Mouse (Mus musculus): Measurements from ENCODE around the gene Gpc5. TPM values are rescaled to one million over a fixed set of nuclear protein-coding genes. Genes with fewer than 3 reads are reported as not detected.

Gpc5 gene
- polyA plus RNA-seq, 1 experiment from 2014 or later, result 2.0 TPM

DNA sequence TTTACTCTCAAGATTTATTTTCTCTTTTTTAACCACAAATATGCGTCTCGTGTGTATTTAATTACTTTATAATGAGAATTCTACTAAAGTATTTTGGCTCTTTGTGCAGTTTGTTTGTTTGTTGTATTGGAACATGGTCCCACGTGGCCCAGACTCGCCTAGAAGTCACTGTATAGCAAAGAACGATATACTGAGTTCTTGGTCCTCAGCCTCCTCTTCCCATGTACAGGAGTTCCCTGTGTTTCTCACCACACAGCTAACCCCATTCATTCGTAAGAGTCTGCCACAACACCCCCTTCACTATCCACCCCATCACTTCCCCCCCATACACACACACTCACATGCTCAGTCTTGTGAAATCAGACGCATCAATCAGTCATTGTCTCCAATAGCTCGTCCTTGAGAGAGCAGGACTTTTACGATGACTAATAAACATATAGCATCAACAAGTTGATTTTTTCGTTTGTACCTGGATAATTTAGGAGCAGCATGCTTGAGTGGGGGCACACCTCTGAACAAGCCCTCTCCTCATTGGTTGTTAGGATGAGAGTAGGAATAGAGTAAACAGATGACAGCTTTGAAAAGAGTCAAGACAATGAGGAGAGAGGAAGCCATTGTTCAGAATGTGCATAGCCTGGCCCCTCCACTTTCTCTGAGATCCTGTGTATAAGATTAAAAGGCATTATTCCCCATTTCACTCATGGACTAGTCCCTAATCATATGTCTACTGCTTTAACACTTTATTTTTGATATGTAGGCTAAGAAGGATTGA, 740.0 kb downstream of the Gpc5 start:
- H3K27me3 ChIP-seq, result no peaks in the 10 kb centered on the region
- no peak overlapping the region for H3K27ac ChIP-seq
- 0 out of 2 replicates have a peak, but pooled peaks have one; percentile 32 for ATAC-seq (ENCODE audit: low FRiP score, low read depth)
- no peak overlapping the region for H3K9ac ChIP-seq
- H3K4me2 ChIP-seq (replicated peaks), result no peak overlapping the region
- H3K4me1 ChIP-seq, result no peaks in the 10 kb centered on the region
- H3K4me3 ChIP-seq, result no peak overlapping the region
- no peaks in the 10 kb centered on the region for H3K36me3 ChIP-seq
- 66% methylated on average over 10 of the region's 10 CpGs for WGBS
- no peaks in the 10 kb centered on the region for H3K9me3 ChIP-seq

DNA sequence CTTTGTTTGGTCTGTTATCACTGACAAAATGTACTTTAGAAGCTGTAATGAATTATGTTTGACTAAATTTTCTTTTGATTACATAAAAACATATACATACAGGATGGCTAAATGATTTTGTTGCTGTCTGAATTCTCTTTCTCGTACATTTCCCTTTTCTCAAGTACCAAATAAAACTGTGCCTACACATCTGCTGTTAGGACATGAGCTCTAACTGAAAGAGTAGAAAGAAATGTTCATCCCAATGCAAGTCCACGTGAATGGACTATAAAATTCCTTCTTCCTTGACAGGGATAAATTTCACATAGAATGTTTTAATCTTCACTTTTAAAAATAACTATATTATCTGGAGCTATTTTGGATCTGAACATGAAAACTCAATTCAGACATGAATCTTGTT, 751.8 kb downstream of the Gpc5 start:
- H3K36me3 ChIP-seq, result no peaks in the 10 kb centered on the region
- H3K27ac ChIP-seq, result no peak overlapping the region
- no peak overlapping the region for H3K4me2 ChIP-seq (replicated peaks)
- no peaks in the 10 kb centered on the region for H3K9me3 ChIP-seq
- H3K4me1 ChIP-seq, result no peaks in the 10 kb centered on the region
- no peak overlapping the region for H3K9ac ChIP-seq
- WGBS, result 72% methylated on average over 2 of the region's 2 CpGs
- H3K4me3 ChIP-seq, result no peak overlapping the region
- no peak for ATAC-seq (ENCODE audit: low FRiP score, low read depth)
- no peaks in the 10 kb centered on the region for H3K27me3 ChIP-seq

DNA sequence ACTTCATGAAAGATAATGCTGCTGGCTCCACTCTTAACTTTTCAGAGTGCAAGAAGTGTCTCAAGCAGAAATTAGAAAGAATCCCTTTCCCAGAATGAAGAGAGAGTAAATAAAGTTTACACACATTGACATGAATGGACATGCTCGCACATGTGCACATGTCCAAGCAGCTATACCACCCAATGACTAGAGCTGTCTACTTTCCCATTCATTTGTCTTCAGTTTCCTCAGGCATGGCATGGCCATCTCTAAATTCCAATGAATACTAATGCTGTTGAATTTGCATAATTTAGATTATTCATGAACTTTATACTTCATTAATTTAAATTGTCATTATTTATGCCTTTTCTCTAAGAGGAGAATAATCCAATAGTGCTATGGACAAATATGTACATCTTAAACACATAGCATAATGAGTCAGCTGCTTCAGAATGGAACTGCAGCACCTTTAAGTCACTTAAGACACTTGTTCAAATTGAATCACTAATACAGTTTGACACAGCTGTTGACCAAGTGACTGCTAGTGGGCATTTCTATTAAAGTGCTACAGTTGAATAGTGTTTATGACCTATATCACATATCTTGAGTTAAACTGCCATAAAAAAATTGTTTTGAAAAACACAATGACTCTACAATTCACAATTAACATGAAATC, 752.9 kb downstream of the Gpc5 start:
- Histone ChIP-seq H3K9me3 (no peaks in the 10 kb centered on the region), H3K4me3 (no peak overlapping the region), H3K27me3 (no peaks in the 10 kb centered on the region), H3K27ac (no peak overlapping the region), H3K9ac (no peak overlapping the region), H3K4me1 (no peaks in the 10 kb centered on the region), H3K4me2 (replicated peaks) (no peak overlapping the region), H3K36me3 (no peaks in the 10 kb centered on the region)
- 90% methylated on average over 1 of the region's 1 CpGs for WGBS
- no peak for ATAC-seq (ENCODE audit: low FRiP score, low read depth)

GRCm38 (mm10) chr14:115869127-115869526, 777.1 kb downstream of the Gpc5 start:
- no peak for ATAC-seq (ENCODE audit: low FRiP score, low read depth)
- Histone ChIP-seq H3K27ac (no peak overlapping the region), H3K9ac (no peak overlapping the region), H3K9me3 (no peaks in the 10 kb centered on the region), H3K4me1 (no peaks in the 10 kb centered on the region), H3K27me3 (no peaks in the 10 kb centered on the region), H3K4me2 (replicated peaks) (no peak overlapping the region), H3K4me3 (no peak overlapping the region), H3K36me3 (no peaks in the 10 kb centered on the region)
- 82% methylated on average over 3 of the region's 3 CpGs for WGBS

DNA sequence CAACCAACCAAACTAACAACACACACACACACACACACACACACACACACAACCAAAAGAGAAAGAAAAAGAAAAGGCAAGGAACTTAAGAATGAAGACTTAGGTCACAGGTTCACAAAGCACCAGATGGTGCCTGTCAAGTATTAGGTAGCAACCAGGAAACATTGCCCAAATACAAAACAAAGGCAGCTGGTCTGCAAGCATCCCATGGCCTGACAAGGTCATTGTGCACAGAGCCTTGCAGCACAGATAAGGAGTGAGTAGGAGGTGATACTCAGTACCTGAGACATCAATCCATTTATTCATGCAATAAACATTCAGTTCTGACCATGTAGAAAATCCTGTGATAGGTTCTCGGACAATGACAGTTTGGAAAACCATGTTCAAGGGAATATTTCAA, 884.0 kb downstream of the Gpc5 start:
- 87% methylated on average over 1 of the region's 1 CpGs for WGBS
- Histone ChIP-seq H3K4me1 (no peaks in the 10 kb centered on the region), H3K9ac (no peak overlapping the region), H3K4me3 (no peak overlapping the region), H3K36me3 (no peaks in the 10 kb centered on the region), H3K4me2 (replicated peaks) (no peak overlapping the region), H3K27me3 (no peaks in the 10 kb centered on the region), H3K9me3 (no peaks in the 10 kb centered on the region), H3K27ac (no peak overlapping the region)
- ATAC-seq (ENCODE audit: low FRiP score, low read depth), result no peak

DNA sequence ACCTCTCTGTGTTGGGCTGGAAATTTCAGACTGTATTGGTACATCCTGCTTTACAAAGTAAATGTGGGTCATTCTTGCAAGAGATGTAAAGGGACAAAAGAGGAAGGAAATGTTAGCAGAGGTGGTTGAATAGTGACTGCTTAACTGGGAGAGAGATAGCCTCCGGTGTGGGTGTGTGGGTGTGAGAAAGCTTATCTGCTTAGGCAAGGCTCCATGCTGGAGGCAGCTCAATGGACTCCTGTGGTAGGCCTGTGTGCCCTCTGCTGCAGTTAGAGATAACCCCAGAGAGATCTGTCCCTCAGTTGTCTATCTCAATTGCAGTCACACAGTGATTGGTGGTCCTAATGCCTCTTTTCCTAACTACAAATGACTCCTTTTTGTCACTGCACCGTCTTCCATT, 887.2 kb downstream of the Gpc5 start:
- Histone ChIP-seq H3K27ac (no peak overlapping the region), H3K27me3 (no peaks in the 10 kb centered on the region), H3K4me3 (no peak overlapping the region), H3K36me3 (no peaks in the 10 kb centered on the region), H3K9ac (no peak overlapping the region), H3K9me3 (no peaks in the 10 kb centered on the region), H3K4me1 (no peaks in the 10 kb centered on the region), H3K4me2 (replicated peaks) (no peak overlapping the region)
- 83% methylated on average over 2 of the region's 2 CpGs for WGBS
- ATAC-seq (ENCODE audit: low FRiP score, low read depth), result no peak

DNA sequence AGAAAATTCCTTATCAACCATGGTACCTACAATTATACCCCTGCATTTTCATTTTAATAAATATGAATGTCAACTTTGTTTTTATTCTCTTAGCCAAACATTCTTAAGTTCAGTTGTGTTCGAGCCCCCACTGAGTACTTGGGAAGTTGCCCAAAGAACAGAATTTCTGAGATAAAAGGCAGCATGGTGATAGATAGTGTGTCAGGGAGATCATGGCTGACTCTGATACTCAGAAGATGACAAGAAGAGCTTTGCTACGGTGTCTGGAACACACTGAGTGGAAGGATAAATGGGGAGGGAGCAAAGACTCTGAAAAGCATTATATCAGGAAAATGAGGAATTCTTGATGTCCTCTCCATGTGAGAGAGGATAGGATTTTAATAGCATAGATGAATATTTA, 898.7 kb downstream of the Gpc5 start:
- Histone ChIP-seq H3K9me3 (no peaks in the 10 kb centered on the region), H3K4me1 (peaks cover 5% of the 10 kb centered on the region; the same call in 1 of the 2 replicates), H3K4me2 (replicated peaks) (no peak overlapping the region), H3K9ac (no peak overlapping the region), H3K4me3 (no peak overlapping the region), H3K27me3 (no peaks in the 10 kb centered on the region), H3K27ac (no peak overlapping the region), H3K36me3 (no peaks in the 10 kb centered on the region)
- no peak for ATAC-seq (ENCODE audit: low FRiP score, low read depth)
- 63% methylated on average over 2 of the region's 2 CpGs for WGBS

DNA sequence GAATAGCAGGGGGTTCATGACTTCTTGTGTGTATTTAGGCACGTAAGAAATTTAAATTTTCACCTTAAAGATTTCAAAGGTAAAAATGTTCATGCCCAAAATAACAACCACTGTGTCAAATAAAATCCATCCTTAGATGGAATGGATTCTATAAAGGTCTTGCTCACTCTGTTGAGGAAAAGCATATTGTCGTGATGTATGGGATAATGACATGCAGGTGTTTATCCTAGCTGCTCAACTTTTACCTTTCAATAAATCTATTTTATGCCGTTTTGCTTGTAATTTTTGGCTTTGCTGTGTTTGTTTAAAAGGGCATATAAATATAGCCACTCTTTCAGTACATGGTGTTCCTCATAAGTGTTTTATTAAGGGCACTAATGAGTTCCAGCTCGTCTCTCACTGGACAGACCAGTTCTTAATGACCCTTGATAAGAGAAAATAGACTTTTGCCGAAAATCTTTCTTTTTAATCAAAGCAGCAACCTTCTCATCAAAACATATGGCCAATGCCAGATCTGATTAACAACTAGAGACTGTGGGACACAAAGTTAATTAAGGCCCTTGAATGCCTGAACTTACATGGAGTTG, 901.6 kb downstream of the Gpc5 start:
- ATAC-seq (ENCODE audit: low FRiP score, low read depth), result peak; percentile 57; the same call in 1 of the 2 replicates
- no peak overlapping the region for H3K4me2 ChIP-seq (replicated peaks)
- no peaks in the 10 kb centered on the region for H3K27me3 ChIP-seq
- no peak overlapping the region for H3K4me3 ChIP-seq
- no peak overlapping the region for H3K27ac ChIP-seq
- WGBS, result 10% methylated on average over 5 of the region's 5 CpGs
- no peaks in the 10 kb centered on the region for H3K36me3 ChIP-seq
- no peaks in the 10 kb centered on the region for H3K9me3 ChIP-seq
- no peak overlapping the region for H3K9ac ChIP-seq
- peaks cover 5% of the 10 kb centered on the region; the same call in 1 of the 2 replicates for H3K4me1 ChIP-seq

- WGBS, result 26% methylated on average over 4 of the region's 4 CpGs
Measured at GRCm38 (mm10) chr14:115998931-115999330, 906.9 kb downstream of the Gpc5 start.

DNA sequence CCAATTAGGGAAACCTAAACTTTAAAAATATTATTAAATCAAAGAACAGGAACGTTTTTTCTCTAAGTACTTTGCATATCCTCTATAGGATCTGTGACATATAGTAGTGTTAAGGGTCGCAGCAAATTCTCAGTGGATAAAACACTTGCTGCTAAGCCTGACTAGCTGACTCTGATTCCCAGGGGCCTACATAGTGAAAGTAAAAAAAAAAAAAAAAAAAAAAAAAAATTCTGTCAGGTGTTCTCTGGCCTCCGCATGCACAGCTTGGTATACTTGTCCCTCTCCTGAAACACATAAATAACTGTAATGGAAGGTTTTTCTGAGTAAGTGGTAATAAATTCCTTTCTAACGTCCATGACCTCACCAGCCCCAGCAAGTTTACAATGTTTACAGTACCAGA, 995.0 kb downstream of the Gpc5 start:
- no peaks in the 10 kb centered on the region for H3K4me1 ChIP-seq
- H3K4me2 ChIP-seq (replicated peaks), result no peak overlapping the region
- no peaks in the 10 kb centered on the region for H3K36me3 ChIP-seq
- H3K9ac ChIP-seq, result no peak overlapping the region
- no peaks in the 10 kb centered on the region for H3K27me3 ChIP-seq
- whole genome bisulfite sequencing, result 39% methylated on average over 4 of the region's 4 CpGs
- H3K9me3 ChIP-seq, result no peaks in the 10 kb centered on the region
- peak; percentile 59 for ATAC-seq (ENCODE audit: low FRiP score, low read depth)
- no peak overlapping the region for H3K4me3 ChIP-seq
- no peak overlapping the region for H3K27ac ChIP-seq

More at GRCm38 (mm10) chr14:115998931-115999330, 906.9 kb downstream of the Gpc5 start:
- Histone ChIP-seq H3K9ac (no peak overlapping the region), H3K27me3 (no peaks in the 10 kb centered on the region), H3K9me3 (no peaks in the 10 kb centered on the region), H3K36me3 (no peaks in the 10 kb centered on the region), H3K4me2 (replicated peaks) (no peak overlapping the region), H3K4me3 (no peak overlapping the region), H3K27ac (no peak overlapping the region), H3K4me1 (no peaks in the 10 kb centered on the region)
- no peak for ATAC-seq (ENCODE audit: low FRiP score, low read depth)

DNA sequence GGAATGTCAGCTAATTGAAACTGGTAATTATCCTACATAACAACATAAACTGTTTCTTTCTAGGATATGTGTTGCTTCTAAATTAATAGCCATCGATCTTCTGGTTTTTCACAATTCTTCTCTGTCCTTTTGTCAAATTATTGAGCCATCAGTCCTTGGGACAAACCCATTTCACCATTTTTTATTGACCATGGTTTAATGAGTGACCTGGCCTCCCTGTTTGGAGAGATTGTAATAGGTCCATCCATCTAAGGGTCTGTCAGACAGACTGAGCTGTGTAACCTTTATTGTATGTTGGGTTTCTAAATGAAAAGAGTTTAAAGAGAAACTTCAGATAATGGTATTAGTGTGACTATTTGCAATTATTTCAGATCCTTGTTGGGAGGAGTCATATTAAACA, 1035.9 kb downstream of the Gpc5 start:
- 89% methylated on average over 1 of the region's 1 CpGs for WGBS
- H3K4me2 ChIP-seq (replicated peaks), result no peak overlapping the region
- no peak overlapping the region for H3K27ac ChIP-seq
- no peaks in the 10 kb centered on the region for H3K4me1 ChIP-seq
- no peak overlapping the region for H3K9ac ChIP-seq
- no peak overlapping the region for H3K4me3 ChIP-seq
- H3K36me3 ChIP-seq, result no peaks in the 10 kb centered on the region
- no peaks in the 10 kb centered on the region for H3K27me3 ChIP-seq
- no peak for ATAC-seq (ENCODE audit: low FRiP score, low read depth)
- 0 out of 2 replicates have a peak, but pooled peaks cover 4% of the 10 kb centered on the region for H3K9me3 ChIP-seq

DNA sequence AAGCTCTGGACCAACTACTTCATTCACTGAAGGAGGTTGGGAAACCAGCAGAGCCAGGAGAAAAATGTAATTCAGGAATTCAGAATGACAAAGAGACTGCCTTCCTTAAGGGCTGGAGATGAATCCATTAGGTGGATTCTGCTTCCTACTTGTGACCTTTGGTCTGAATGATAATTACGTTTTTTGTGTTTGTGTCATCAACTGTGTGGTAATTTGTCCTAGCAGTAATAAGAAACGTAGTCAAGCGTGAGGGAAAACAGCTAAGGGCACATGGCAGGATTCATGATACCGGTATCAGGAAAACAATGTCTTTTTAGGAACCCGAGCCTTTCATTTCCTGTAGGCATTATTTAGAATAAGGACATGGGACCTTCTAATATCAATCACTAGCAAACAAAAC, 1045.3 kb downstream of the Gpc5 start:
- Histone ChIP-seq H3K4me2 (replicated peaks) (no peak overlapping the region), H3K9ac (no peak overlapping the region), H3K9me3 (no peaks in the 10 kb centered on the region), H3K4me1 (no peaks in the 10 kb centered on the region), H3K36me3 (no peaks in the 10 kb centered on the region), H3K4me3 (no peak overlapping the region), H3K27ac (no peak overlapping the region), H3K27me3 (no peaks in the 10 kb centered on the region)
- ATAC-seq (ENCODE audit: low FRiP score, low read depth), result no peak
- 76% methylated on average over 5 of the region's 5 CpGs for WGBS
